Mouse (Mus musculus) midbrain, embryonic 14.5 days (tissue): ENCODE measurements at regions not wholly inside any gene's neighbourhood (a gene's known extent, or its start where the extent isn't known, plus 50 kb on each side); places are given as distances from the start of the nearest gene placed in this dataset.

Source experiments
- ATAC-seq: fragments of 200-750 bp; cut with Nextera tagmentation; 2 replicates; pipeline ENCODE4 v1.8.0; 2017; ENCODE audit warnings: moderate number of reproducible peaks, moderate library complexity; ENCODE audit not compliant: low FRiP score, low TSS enrichment
- DNase-seq: peaks from one replicate; pipeline ENCODE4 v3.0.0-alpha.2; 2015
- H3K27ac ChIP-seq: fragments of 300-500 bp; sonication (generic); replicated peaks from 2 replicates; pipeline ENCODE4 v1.5.1; 2014; ENCODE audit warnings: mild to moderate bottlenecking, low read depth, low read length, moderate library complexity
- H3K27me3 ChIP-seq: fragments of 300-500 bp; sonication (generic); 2 replicates; pipeline ENCODE4 v1.6.1; 2014; ENCODE audit warnings: low read length, control low read depth, mixed read lengths; ENCODE audit not compliant: control insufficient read depth, insufficient read depth
- H3K36me3 ChIP-seq: fragments of 300-500 bp; sonication (generic); 2 replicates; pipeline ENCODE4 v1.6.1; 2014; ENCODE audit warnings: low read length, control low read depth; ENCODE audit not compliant: control insufficient read depth, insufficient read depth
- H3K4me1 ChIP-seq: fragments of 300-500 bp; sonication (generic); 2 replicates; pipeline ENCODE4 v1.6.1; 2014; ENCODE audit warnings: mild to moderate bottlenecking, antibody characterized with exemption, low read length, control low read depth; ENCODE audit not compliant: control insufficient read depth, insufficient read depth
- H3K4me2 ChIP-seq: fragments of 300-500 bp; sonication (generic); 2 replicates; pipeline ENCODE4 v1.6.1; 2014; ENCODE audit warnings: mild to moderate bottlenecking, low read length, moderate library complexity
- H3K4me3 ChIP-seq: fragments of 300-500 bp; sonication (generic); replicated peaks from 2 replicates; pipeline ENCODE4 v1.5.1; 2014; ENCODE audit warnings: low read depth, low read length
- H3K9ac ChIP-seq: fragments of 300-500 bp; sonication (generic); replicated peaks from 2 replicates; pipeline ENCODE4 v1.6.1; 2014; ENCODE audit warnings: mild to moderate bottlenecking, low read length, moderate library complexity
- H3K9me3 ChIP-seq: fragments of 300-500 bp; sonication (generic); 2 replicates; pipeline ENCODE4 v1.6.1; 2016; ENCODE audit warnings: low read length, control low read depth, mixed read lengths; ENCODE audit not compliant: control insufficient read depth
- WGBS: fragments of 180-500 bp; shearing (Covaris S2); extraction: QIAGEN DNeasy Blood & Tissue Kit; methylation state at CpG from one replicate; pipeline ENCODE4 v1.1.7; 2014; 5-methylcytosine and 5-hydroxymethylcytosine counted together

DNA sequence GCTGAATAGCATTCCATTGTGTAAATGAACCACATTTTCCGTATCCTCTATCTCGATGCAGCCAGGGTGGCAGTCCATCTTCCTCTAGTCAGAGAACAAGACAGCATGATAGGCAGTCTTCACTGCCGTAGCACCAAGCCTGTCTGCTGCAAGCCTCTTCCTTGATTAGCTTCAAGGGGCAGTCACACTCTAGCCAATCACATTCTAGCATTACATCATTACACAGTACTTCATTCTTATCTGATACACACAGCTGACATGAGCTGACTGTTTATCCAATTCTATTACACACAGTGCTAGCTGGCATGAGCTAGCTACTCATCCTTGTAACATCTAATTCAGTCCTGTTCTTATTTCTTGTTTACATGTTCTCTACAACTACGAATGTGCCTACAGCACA lies 156.6 kb downstream of the Gm21897 start:
- 83% methylated on average over 4 of the region's 4 CpGs for WGBS
- no peaks in the 10 kb centered on the region for H3K9me3 ChIP-seq
- H3K4me1 ChIP-seq, result no peaks in the 10 kb centered on the region
- no peaks in the 10 kb centered on the region for H3K36me3 ChIP-seq
- no peak overlapping the region for H3K4me2 ChIP-seq
- no peak overlapping the region for H3K4me3 ChIP-seq
- H3K27ac ChIP-seq, result no peak overlapping the region
- no peaks in the 10 kb centered on the region for H3K27me3 ChIP-seq
- no peak for DNase-seq
- no peak for ATAC-seq
- no peak overlapping the region for H3K9ac ChIP-seq

DNA sequence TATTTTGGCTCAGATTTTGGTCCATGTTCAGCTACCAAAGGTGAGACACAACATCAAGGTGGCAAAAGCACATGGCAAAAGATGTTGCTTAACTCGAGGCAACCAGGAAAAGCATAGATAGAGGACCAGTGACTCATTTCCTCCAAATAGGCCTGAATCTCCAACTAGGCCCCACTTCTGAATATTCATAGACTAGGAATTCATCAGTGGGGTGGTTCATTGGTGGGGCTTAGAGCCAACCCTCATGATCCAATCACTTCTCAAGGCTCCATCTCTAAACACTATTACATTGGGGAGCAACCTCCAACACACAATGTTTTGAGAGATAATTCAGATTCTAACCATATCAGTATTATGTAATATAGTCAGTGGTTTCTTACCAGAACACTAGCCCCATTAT lies 161.6 kb downstream of the Gm21897 start:
- Histone ChIP-seq H3K4me3 (no peak overlapping the region), H3K9ac (no peak overlapping the region), H3K9me3 (no peaks in the 10 kb centered on the region), H3K4me2 (no peak overlapping the region), H3K36me3 (no peaks in the 10 kb centered on the region), H3K27ac (no peak overlapping the region), H3K4me1 (no peaks in the 10 kb centered on the region), H3K27me3 (no peaks in the 10 kb centered on the region)
- no peak for DNase-seq
- WGBS, result 79% methylated on average over 1 of the region's 1 CpGs
- no peak for ATAC-seq

DNA sequence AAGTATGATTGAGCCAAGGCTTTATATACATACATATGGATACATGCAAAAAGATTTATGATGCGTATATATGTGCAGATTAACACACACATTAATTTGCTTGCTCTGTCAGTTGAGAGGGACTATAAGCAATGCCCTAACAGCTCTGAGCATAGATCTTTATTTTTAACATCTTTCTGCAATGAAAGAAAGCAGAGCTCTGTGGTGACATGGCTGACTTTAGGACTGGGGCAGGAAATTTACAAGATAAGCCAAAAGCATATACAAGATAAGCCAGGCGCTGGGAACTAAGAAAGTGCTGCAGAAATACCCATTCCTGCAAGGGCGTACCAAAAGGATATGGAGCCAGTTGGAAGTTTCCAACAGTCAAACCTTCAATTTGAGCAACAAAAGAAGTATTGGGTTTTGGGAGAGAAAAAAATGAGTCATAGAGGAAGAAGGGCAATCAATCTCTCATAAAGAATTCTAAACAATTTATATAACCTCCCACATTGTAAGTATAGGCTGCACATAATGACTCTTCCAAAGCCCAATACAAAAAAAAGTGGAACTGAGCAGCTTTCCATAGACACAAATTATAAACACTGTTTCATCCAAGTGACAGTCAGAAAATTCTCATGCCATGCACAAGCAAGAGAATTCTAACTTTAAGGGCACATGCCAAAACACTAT lies 174.2 kb downstream of the Gm21897 start:
- no peak overlapping the region for H3K9ac ChIP-seq
- H3K27ac ChIP-seq, result no peak overlapping the region
- WGBS, result 87% methylated on average over 3 of the region's 3 CpGs
- ATAC-seq, result no peak
- no peak overlapping the region for H3K4me3 ChIP-seq
- DNase-seq, result no peak
- no peak overlapping the region for H3K4me2 ChIP-seq
- no peaks in the 10 kb centered on the region for H3K4me1 ChIP-seq
- H3K27me3 ChIP-seq, result no peaks in the 10 kb centered on the region
- H3K36me3 ChIP-seq, result no peaks in the 10 kb centered on the region
- H3K9me3 ChIP-seq, result peaks cover 3% of the 10 kb centered on the region; the same call in 1 of the 2 replicates

DNA sequence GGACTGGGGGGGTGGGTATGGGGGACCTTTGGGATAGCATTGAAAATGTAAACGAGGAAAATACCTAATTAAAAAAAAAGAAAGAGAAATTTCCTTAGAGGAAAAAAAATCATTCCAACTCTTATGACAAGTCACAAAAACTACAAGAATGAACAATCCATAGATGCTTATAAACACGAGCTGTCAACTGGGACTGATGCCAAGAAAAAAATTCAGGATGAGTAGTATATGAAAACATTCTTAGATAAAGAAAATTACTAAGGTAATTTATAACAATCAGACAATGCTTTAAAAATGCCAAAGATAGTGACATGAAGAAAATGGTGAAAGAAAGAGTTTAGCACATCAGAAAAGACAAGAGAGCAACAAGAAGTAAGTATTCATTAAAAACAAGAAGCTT lies 176.0 kb downstream of the Gm21897 start:
- H3K36me3 ChIP-seq, result no peaks in the 10 kb centered on the region
- H3K27me3 ChIP-seq, result no peaks in the 10 kb centered on the region
- ATAC-seq, result no peak
- no peaks in the 10 kb centered on the region for H3K4me1 ChIP-seq
- peaks cover 3% of the 10 kb centered on the region; the same call in 1 of the 2 replicates for H3K9me3 ChIP-seq
- H3K4me3 ChIP-seq, result no peak overlapping the region
- no peak overlapping the region for H3K9ac ChIP-seq
- H3K4me2 ChIP-seq, result no peak overlapping the region
- H3K27ac ChIP-seq, result no peak overlapping the region
- 77% methylated on average over 2 of the region's 2 CpGs for WGBS
- no peak for DNase-seq
